Mouse (Mus musculus): Measurements from ENCODE around the gene 2410004P03Rik. TPM values are rescaled to one million over a fixed set of nuclear protein-coding genes. Genes with fewer than 3 reads are reported as not detected.

Gene 2410004P03Rik
- total and polyA plus RNA-seq, 3 experiments: 0.14 to 0.84 TPM; not detected in 1

DNA sequence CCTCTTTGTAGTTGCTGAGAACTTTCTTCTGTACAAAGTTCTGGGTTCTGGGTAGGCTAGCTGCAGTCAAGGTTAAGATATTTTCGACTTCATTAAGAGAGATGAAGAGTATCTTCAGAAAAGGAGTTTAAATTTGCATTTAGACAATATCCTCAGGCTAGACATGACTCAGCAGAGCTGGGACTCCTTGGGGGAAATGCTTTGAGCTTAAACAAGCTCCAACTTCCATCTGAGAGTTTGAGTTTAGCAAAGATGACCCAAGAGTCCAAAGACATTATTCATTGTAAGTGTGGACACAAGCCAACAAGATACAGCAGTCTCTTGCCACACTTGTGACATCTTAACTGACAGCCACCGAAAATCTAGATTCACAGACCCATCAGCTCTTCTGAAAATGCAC is 27.9 kb upstream of the 2410004P03Rik start:
- TF ChIP-seq POLR2A (IDR thresholded peaks at IDR 0.05; ENCODE audit: insufficient read depth, low read depth, low read length) (no peak), CTCF (IDR thresholded peaks at IDR 0.05) (no peak), EP300 (IDR thresholded peaks at IDR 0.05; ENCODE audit: insufficient read depth, low read depth, low read length) (no peak)
- intact Hi-C loops (cut with DNase I): no loop called here

DNA sequence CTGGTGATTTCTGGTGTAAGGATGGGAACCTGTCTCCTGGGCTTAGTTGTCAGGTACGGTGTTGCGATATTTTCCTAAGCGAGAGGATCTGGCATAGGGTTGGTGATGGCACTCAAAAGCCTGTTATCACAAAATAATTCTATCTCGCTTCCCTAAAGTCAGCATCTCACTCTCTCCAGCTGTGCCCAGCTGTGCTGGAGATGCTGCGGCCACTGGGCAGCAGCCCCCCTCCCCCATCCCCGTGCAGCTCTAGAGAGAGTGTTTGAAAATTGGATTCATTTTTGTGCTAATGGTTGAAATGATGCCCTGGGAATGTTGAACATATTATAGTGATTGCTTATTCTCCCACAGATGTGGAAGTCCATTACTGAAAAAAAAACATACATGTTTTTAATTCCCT is 26.7 kb upstream of the 2410004P03Rik start:
- H3K36me3 ChIP-seq (ENCODE audit: control insufficient read depth, insufficient read depth, low read length): no peaks in the 10 kb centered on the region
- no peak for DNase-seq
- H3K27me3 ChIP-seq (ENCODE audit: control insufficient read depth, insufficient read depth, low read length): no peaks in the 10 kb centered on the region
- WGBS: 71% methylated on average over 6 of the region's 6 CpGs
- H3K4me1 ChIP-seq (ENCODE audit: control insufficient read depth, insufficient read depth, low read length): no peaks in the 10 kb centered on the region
- no peak overlapping the region for H3K4me3 ChIP-seq
- TF ChIP-seq EP300 (IDR thresholded peaks at IDR 0.05; ENCODE audit: insufficient read depth, low read depth, low read length) (no peak), CTCF (IDR thresholded peaks at IDR 0.05) (no peak), POLR2A (IDR thresholded peaks at IDR 0.05; ENCODE audit: insufficient read depth, low read depth, low read length) (no peak)
- intact Hi-C loops (cut with DNase I): no loop called here
- no peak overlapping the region for H3K9ac ChIP-seq (ENCODE audit: low read depth, low read length)
- no peaks in the 10 kb centered on the region for H3K79me2 ChIP-seq (replicated peaks; ENCODE audit: control insufficient read depth, insufficient read depth, low read length)
- no peak overlapping the region for H3K27ac ChIP-seq

More for the DNA sequence above, 27.9 kb upstream of the 2410004P03Rik start:
- Histone ChIP-seq H3K79me2 (replicated peaks; ENCODE audit: control insufficient read depth, insufficient read depth, low read length) (no peaks in the 10 kb centered on the region), H3K4me1 (ENCODE audit: control insufficient read depth, insufficient read depth, low read length) (no peaks in the 10 kb centered on the region), H3K36me3 (ENCODE audit: control insufficient read depth, insufficient read depth, low read length) (no peaks in the 10 kb centered on the region), H3K27me3 (ENCODE audit: control insufficient read depth, insufficient read depth, low read length) (no peaks in the 10 kb centered on the region), H3K4me3 (no peak overlapping the region), H3K9ac (ENCODE audit: low read depth, low read length) (no peak overlapping the region), H3K27ac (no peak overlapping the region)
- DNase-seq: no peak
- 69% methylated on average over 2 of the region's 2 CpGs for WGBS

DNA sequence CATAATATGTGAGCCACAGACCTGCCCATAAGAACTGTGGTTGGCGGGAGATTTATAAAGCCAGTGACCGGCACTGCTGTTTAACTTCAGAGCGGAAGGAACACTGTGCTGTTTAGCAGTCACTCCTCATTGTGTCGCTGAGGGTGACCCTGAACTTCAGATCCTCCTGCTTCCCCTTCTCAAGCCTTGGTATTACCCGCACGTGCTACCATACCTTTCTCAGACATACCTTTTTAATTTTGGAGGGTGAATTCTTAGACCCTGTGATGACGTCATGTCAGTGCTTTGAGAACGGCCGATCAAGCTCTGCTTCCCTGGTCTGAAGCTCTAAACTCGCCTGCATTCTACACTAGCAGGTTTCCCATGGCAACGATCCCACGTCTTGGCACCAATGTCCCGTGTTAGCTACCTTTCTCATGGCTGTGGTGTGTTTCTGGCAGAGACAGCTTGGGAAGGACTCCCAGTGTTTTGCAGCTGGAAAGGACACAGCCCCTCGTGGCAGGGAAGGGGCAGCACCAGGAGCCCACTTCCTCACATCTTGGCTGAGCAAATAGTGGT is 25.6 kb upstream of the 2410004P03Rik start:
- no peak for DNase-seq
- intact Hi-C loops (cut with DNase I): no loop called here
- H3K4me1 ChIP-seq (ENCODE audit: control insufficient read depth, insufficient read depth, low read length): no peaks in the 10 kb centered on the region
- TF ChIP-seq POLR2A (IDR thresholded peaks at IDR 0.05; ENCODE audit: insufficient read depth, low read depth, low read length) (no peak), EP300 (IDR thresholded peaks at IDR 0.05; ENCODE audit: insufficient read depth, low read depth, low read length) (no peak), CTCF (IDR thresholded peaks at IDR 0.05) (no peak)
- H3K79me2 ChIP-seq (replicated peaks; ENCODE audit: control insufficient read depth, insufficient read depth, low read length): no peaks in the 10 kb centered on the region
- H3K27me3 ChIP-seq (ENCODE audit: control insufficient read depth, insufficient read depth, low read length): no peaks in the 10 kb centered on the region
- H3K9ac ChIP-seq (ENCODE audit: low read depth, low read length): no peak overlapping the region
- no peaks in the 10 kb centered on the region for H3K36me3 ChIP-seq (ENCODE audit: control insufficient read depth, insufficient read depth, low read length)
- no peak overlapping the region for H3K27ac ChIP-seq
- H3K4me3 ChIP-seq: no peak overlapping the region
- WGBS: 59% methylated on average over 14 of the region's 14 CpGs

DNA sequence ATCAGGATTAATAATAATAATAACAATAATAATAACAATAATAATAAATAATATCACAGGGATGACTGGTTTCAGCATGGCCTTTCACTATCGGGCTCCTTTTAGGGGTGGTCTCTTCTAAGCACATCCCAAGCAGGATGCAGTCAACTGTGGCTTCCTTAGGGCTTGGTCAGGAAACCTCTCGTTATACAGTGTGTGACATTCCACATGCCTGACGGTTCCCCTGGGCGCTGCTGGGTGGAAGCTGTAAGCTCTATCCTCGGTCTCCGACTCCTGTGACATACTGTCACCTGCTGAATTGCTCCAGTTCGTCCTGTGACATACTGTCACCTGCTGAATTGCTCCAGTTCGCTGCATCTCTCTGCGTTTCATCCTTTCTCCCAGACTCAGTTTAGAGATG is 25.0 kb upstream of the 2410004P03Rik start:
- H3K9ac ChIP-seq (ENCODE audit: low read depth, low read length): no peak overlapping the region
- H3K27ac ChIP-seq: no peak overlapping the region
- no peaks in the 10 kb centered on the region for H3K79me2 ChIP-seq (replicated peaks; ENCODE audit: control insufficient read depth, insufficient read depth, low read length)
- no peak for DNase-seq
- 42% methylated on average over 9 of the region's 9 CpGs for WGBS
- intact Hi-C loops (cut with DNase I): no loop called here
- TF ChIP-seq POLR2A (IDR thresholded peaks at IDR 0.05; ENCODE audit: insufficient read depth, low read depth, low read length) (no peak), EP300 (IDR thresholded peaks at IDR 0.05; ENCODE audit: insufficient read depth, low read depth, low read length) (no peak), CTCF (IDR thresholded peaks at IDR 0.05) (no peak)
- no peaks in the 10 kb centered on the region for H3K4me1 ChIP-seq (ENCODE audit: control insufficient read depth, insufficient read depth, low read length)
- no peaks in the 10 kb centered on the region for H3K36me3 ChIP-seq (ENCODE audit: control insufficient read depth, insufficient read depth, low read length)
- H3K27me3 ChIP-seq (ENCODE audit: control insufficient read depth, insufficient read depth, low read length): no peaks in the 10 kb centered on the region
- H3K4me3 ChIP-seq: no peak overlapping the region

DNA sequence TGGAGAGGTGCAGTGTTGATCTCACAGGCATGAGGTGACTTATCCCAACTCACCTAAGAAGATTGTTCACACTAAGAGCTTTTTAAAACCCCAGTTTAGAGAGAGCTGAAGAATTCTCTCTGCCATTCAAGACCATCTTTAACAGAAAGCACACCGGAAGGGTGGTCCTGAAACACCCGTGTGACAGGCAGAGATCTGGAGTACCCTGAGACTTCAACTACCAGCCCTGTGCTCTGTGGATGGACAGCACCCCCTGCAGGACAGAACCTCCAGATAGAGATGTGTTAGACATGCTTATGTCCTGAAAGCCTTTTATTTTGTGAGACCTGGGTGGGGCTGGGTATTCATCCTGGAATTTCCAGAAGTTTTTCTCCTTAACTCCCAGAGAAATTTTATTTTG is 23.6 kb upstream of the 2410004P03Rik start:
- TF ChIP-seq POLR2A (IDR thresholded peaks at IDR 0.05; ENCODE audit: insufficient read depth, low read depth, low read length) (no peak), CTCF (IDR thresholded peaks at IDR 0.05) (peak; percentile 57)
- Histone ChIP-seq H3K4me3 (no peak overlapping the region), H3K9ac (ENCODE audit: low read depth, low read length) (no peak overlapping the region), H3K79me2 (replicated peaks; ENCODE audit: control insufficient read depth, insufficient read depth, low read length) (no peaks in the 10 kb centered on the region), H3K27ac (no peak overlapping the region), H3K4me1 (ENCODE audit: control insufficient read depth, insufficient read depth, low read length) (no peaks in the 10 kb centered on the region), H3K27me3 (ENCODE audit: control insufficient read depth, insufficient read depth, low read length) (no peaks in the 10 kb centered on the region), H3K36me3 (ENCODE audit: control insufficient read depth, insufficient read depth, low read length) (no peaks in the 10 kb centered on the region)
- 60% methylated on average over 2 of the region's 2 CpGs for WGBS
- no peak for DNase-seq
- intact Hi-C loops (cut with DNase I): no loop called here

DNA sequence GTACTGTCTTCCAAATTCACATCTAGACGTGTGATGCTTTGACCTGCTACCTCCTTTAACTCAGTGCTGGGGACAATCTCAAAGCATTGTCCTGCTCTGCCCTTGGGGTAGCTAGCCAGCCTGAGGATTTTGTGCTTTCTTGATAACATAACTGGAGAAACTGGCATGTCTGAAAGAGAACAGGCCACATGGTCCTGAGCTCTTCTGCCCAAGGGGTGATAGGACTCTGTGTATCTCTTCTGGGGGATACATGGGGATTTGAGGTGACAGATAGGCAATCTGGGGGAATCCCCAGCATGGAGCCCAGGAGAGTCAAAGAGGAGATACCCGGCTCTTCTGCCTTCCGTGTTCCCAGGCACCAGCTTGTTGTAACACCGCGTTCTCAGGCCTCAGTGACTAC is 23.1 kb upstream of the 2410004P03Rik start:
- no peak for DNase-seq
- Histone ChIP-seq H3K27ac (no peak overlapping the region), H3K4me3 (no peak overlapping the region), H3K27me3 (ENCODE audit: control insufficient read depth, insufficient read depth, low read length) (no peaks in the 10 kb centered on the region), H3K9ac (ENCODE audit: low read depth, low read length) (no peak overlapping the region), H3K79me2 (replicated peaks; ENCODE audit: control insufficient read depth, insufficient read depth, low read length) (no peaks in the 10 kb centered on the region), H3K4me1 (ENCODE audit: control insufficient read depth, insufficient read depth, low read length) (no peaks in the 10 kb centered on the region), H3K36me3 (ENCODE audit: control insufficient read depth, insufficient read depth, low read length) (no peaks in the 10 kb centered on the region)
- intact Hi-C loops (cut with DNase I): no loop called here
- 85% methylated on average over 5 of the region's 5 CpGs for WGBS
- TF ChIP-seq CTCF (IDR thresholded peaks at IDR 0.05) (no peak), EP300 (IDR thresholded peaks at IDR 0.05; ENCODE audit: insufficient read depth, low read depth, low read length) (no peak), POLR2A (IDR thresholded peaks at IDR 0.05; ENCODE audit: insufficient read depth, low read depth, low read length) (no peak)

Measured in heart, adult 2 months (tissue).